In the genomic region with DNA sequence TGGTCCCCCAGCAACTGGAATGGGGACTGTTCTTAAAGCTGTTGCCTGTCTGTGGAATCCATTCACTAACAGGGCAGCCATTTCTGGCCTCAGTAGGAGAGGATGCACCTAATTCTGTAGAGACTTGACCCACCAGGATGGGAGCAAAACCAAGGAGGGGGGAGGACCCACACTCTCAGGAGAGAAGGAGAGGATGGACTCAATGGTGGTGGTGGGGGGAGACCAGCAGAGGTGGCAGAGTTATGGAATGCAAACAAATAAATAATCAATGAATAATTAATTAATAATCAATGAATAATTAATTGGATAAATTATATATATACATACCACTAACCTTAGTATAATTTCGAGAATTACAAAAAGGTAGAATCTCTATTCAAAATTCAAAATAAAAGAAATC, we compare ENCODE assay signal across 32 mouse cellular contexts.
"Had no signal": no experiment of that assay in that cellular context is flagged by ENCODE, and none has a peak within 500 bp of the region (broad histone marks: within the 10 kb centered on the region; RNA-seq: fewer than 3 reads in every experiment).

No protein-coding gene starts in this region.

- H3K4me1 ChIP-seq: limb, embryonic 10.5 days; limb, embryonic 12.5 days; limb, embryonic 13.5 days; limb, embryonic 15.5 days; liver, embryonic 12.5 days; liver, embryonic 13.5 days; liver, embryonic 15.5 days; lung, embryonic 15.5 days; megakaryocyte, embryonic 14.5 days; midbrain, embryonic 10.5 days; midbrain, embryonic 13.5 days; midbrain, embryonic 15.5 days; neural tube, embryonic 12.5 days had no signal

- H3K4me3 ChIP-seq: left cerebral cortex, adult 2 months; limb, embryonic 10.5 days; limb, embryonic 12.5 days; limb, embryonic 13.5 days; limb, embryonic 15.5 days; liver, embryonic 12.5 days; liver, embryonic 13.5 days; liver, embryonic 15.5 days; lung, embryonic 15.5 days; megakaryocyte, embryonic 14.5 days; midbrain, embryonic 10.5 days; midbrain, embryonic 13.5 days; midbrain, embryonic 15.5 days; myocyte; neural tube, embryonic 12.5 days had no signal

- H3K27me3 ChIP-seq: limb, embryonic 12.5 days; limb, embryonic 13.5 days; limb, embryonic 15.5 days; liver, embryonic 12.5 days; liver, embryonic 13.5 days; liver, embryonic 15.5 days; lung, embryonic 15.5 days; megakaryocyte, embryonic 14.5 days; midbrain, embryonic 13.5 days; midbrain, embryonic 15.5 days; neural tube, embryonic 12.5 days had no signal

- ATAC-seq: liver, embryonic 12.5 days; liver, postnatal 0 days; lung, postnatal 0 days; midbrain, embryonic 13.5 days; midbrain, embryonic 15.5 days; midbrain, embryonic 16.5 days had no signal

- H3K36me3 ChIP-seq: limb, embryonic 10.5 days; limb, embryonic 12.5 days; limb, embryonic 13.5 days; limb, embryonic 15.5 days; liver, embryonic 12.5 days; liver, embryonic 13.5 days; liver, embryonic 15.5 days; lung, embryonic 15.5 days; midbrain, embryonic 10.5 days; midbrain, embryonic 13.5 days; midbrain, embryonic 15.5 days; neural tube, embryonic 12.5 days had no signal

- H3K9me3 ChIP-seq: limb, embryonic 10.5 days; limb, embryonic 12.5 days; limb, embryonic 13.5 days; limb, embryonic 15.5 days; liver, embryonic 12.5 days; liver, embryonic 13.5 days; liver, embryonic 15.5 days; lung, embryonic 15.5 days; megakaryocyte, embryonic 14.5 days; midbrain, embryonic 10.5 days; midbrain, embryonic 13.5 days; midbrain, embryonic 15.5 days; neural tube, embryonic 12.5 days had no signal

- DNase-seq: left cerebral cortex, postnatal 4 days; liver; liver, embryonic 13.5 days; liver, postnatal 0 days; lung, adult 18-20 months; lung, adult 2 months; lung, embryonic 14.5 days; lung, postnatal 10 days; lung, postnatal 14 days; lung, postnatal 36 days; lung, postnatal 4 days; midbrain, embryonic 14.5 days had no signal

- H3K9ac ChIP-seq: limb, embryonic 12.5 days; limb, embryonic 13.5 days; limb, embryonic 15.5 days; liver, embryonic 12.5 days; liver, embryonic 13.5 days; liver, embryonic 14.5 days; liver, embryonic 15.5 days; liver, postnatal 0 days; lung, embryonic 14.5 days; lung, embryonic 15.5 days; midbrain, embryonic 13.5 days; midbrain, embryonic 15.5 days; neural tube, embryonic 12.5 days had no signal

- H3K4me2 ChIP-seq: limb, embryonic 12.5 days; limb, embryonic 13.5 days; limb, embryonic 15.5 days; liver, embryonic 11.5 days; liver, embryonic 12.5 days; liver, embryonic 13.5 days; liver, embryonic 15.5 days; lung, embryonic 14.5 days; lung, embryonic 15.5 days; midbrain, embryonic 11.5 days; midbrain, embryonic 13.5 days; midbrain, embryonic 15.5 days; neural tube, embryonic 12.5 days had no signal

- H3K27ac ChIP-seq: left cerebral cortex, adult 2 months; limb, embryonic 10.5 days; limb, embryonic 12.5 days; limb, embryonic 13.5 days; limb, embryonic 15.5 days; liver, embryonic 12.5 days; liver, embryonic 13.5 days; liver, embryonic 14.5 days; liver, embryonic 15.5 days; lung, embryonic 15.5 days; macrophage; midbrain, embryonic 10.5 days; midbrain, embryonic 13.5 days; midbrain, embryonic 15.5 days; neural tube, embryonic 12.5 days had no signal
